Mouse (Mus musculus): Measurements from ENCODE around the gene Rhof. TPM values are rescaled to one million over a fixed set of nuclear protein-coding genes. Genes with fewer than 3 reads are reported as not detected.
A peak's percentile ranks its signal among the peaks of the same experiment; 100 is the strongest.

Gene Rhof
- polyA plus RNA-seq, 1 experiment from 2014 or later = 5.4 TPM

DNA sequence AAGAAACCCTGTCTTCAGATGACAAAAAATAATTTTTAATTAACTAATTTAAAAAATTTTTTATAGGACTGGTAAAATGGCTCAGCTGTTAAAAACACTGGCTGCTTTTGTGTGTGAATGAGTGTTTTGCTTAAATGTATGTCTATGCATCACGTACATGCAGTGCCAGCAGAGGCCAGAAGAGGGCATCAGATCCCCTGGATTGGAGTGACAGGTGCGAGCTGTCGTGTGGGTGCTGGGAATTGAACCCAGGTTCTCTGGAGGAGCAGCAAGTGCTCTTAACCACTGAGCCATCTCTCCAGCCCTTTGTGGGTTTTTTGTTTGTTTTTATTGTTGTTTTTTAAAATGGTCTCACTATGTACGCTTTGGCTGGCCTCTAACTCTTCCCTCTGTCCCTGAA is 10.3 kb downstream of the Rhof start:
- WGBS = 88% methylated on average over 4 of the region's 4 CpGs
- ATAC-seq (ENCODE audit: insufficient number of reproducible peaks, low FRiP score, low TSS enrichment, low read depth) = no peak
- Histone ChIP-seq H3K4me2 (replicated peaks) (no peak overlapping the region), H3K27ac (replicated peaks) (no peak overlapping the region), H3K27me3 (no peaks in the 10 kb centered on the region), H3K9ac (no peak overlapping the region), H3K36me3 (0 out of 2 replicates have a peak, but pooled peaks cover 10% of the 10 kb centered on the region), H3K9me3 (replicated peaks) (no peaks in the 10 kb centered on the region), H3K4me3 (replicated peaks) (no peak overlapping the region), H3K4me1 (no peaks in the 10 kb centered on the region)

GRCm38 (mm10) chr5:123120624-123121215 is 11.8 kb downstream of the Rhof start:
- Histone ChIP-seq H3K9me3 (replicated peaks) (no peaks in the 10 kb centered on the region), H3K36me3 (0 out of 2 replicates have a peak, but pooled peaks cover 2% of the 10 kb centered on the region), H3K27ac (replicated peaks) (no peak overlapping the region), H3K4me1 (no peaks in the 10 kb centered on the region), H3K4me3 (replicated peaks) (no peak overlapping the region), H3K9ac (no peak overlapping the region), H3K27me3 (no peaks in the 10 kb centered on the region), H3K4me2 (replicated peaks) (no peak overlapping the region)
- ATAC-seq (ENCODE audit: insufficient number of reproducible peaks, low FRiP score, low TSS enrichment, low read depth) = no peak
- 66% methylated on average over 7 of the region's 7 CpGs for WGBS

DNA sequence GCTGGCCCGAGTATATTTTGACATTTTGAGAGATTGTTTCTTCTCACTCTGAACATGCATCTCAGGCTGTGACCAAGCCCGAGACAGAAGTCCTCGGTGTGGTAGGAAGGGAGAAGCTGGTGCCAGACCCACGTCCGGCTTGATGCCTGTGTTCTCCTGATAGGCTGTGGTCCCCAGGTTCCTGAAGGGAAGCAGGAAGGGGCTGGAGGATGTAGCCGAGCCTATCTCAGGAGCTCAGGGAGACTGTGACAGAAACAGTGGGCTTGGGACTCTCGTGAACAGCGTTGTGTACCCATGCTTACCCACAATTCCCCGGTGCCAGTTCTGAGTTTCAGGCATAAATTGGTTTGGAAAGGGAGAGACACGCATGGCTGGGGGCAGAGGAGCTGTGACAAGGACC is 13.7 kb downstream of the Rhof start:
- no peak for ATAC-seq (ENCODE audit: insufficient number of reproducible peaks, low FRiP score, low TSS enrichment, low read depth)
- H3K27me3 ChIP-seq = no peaks in the 10 kb centered on the region
- no peaks in the 10 kb centered on the region for H3K4me1 ChIP-seq
- H3K27ac ChIP-seq (replicated peaks) = no peak overlapping the region
- no peak overlapping the region for H3K4me3 ChIP-seq (replicated peaks)
- H3K36me3 ChIP-seq = no peaks in the 10 kb centered on the region
- no peaks in the 10 kb centered on the region for H3K9me3 ChIP-seq (replicated peaks)
- H3K9ac ChIP-seq = no peak overlapping the region
- no peak overlapping the region for H3K4me2 ChIP-seq (replicated peaks)
- 82% methylated on average over 10 of the region's 10 CpGs for WGBS

DNA sequence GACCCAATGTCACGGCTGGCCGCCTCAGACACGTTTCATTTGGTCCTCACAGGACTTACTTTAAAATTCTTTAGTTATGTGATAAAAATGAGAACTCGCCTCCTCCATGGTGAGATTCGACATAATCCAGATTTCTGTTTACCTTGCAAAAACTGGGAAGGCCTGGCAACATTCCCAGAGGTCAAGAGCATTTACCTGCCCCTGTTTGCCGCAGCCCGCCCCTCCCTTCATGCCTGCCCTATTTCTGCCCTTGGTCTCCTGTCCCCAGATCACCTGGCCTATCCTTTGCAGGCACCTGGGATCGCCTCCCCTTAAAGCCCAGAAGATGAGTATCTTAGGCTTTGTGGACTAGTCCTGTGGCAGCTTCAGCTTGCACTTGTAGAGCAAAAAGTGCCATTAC is 14.7 kb downstream of the Rhof start:
- no peak overlapping the region for H3K27ac ChIP-seq (replicated peaks)
- 88% methylated on average over 8 of the region's 8 CpGs for WGBS
- no peak for ATAC-seq (ENCODE audit: insufficient number of reproducible peaks, low FRiP score, low TSS enrichment, low read depth)
- no peaks in the 10 kb centered on the region for H3K36me3 ChIP-seq
- H3K9me3 ChIP-seq (replicated peaks) = no peaks in the 10 kb centered on the region
- H3K27me3 ChIP-seq = no peaks in the 10 kb centered on the region
- H3K9ac ChIP-seq = no peak overlapping the region
- no peak overlapping the region for H3K4me3 ChIP-seq (replicated peaks)
- no peak overlapping the region for H3K4me2 ChIP-seq (replicated peaks)
- no peaks in the 10 kb centered on the region for H3K4me1 ChIP-seq

GRCm38 (mm10) chr5:123117257-123117656 is 15.2 kb downstream of the Rhof start:
- Histone ChIP-seq H3K36me3 (no peaks in the 10 kb centered on the region), H3K4me3 (replicated peaks) (no peak overlapping the region), H3K9ac (no peak overlapping the region), H3K27ac (replicated peaks) (no peak overlapping the region), H3K9me3 (replicated peaks) (no peaks in the 10 kb centered on the region), H3K4me1 (no peaks in the 10 kb centered on the region), H3K27me3 (no peaks in the 10 kb centered on the region), H3K4me2 (replicated peaks) (no peak overlapping the region)
- 14% methylated on average over 10 of the region's 10 CpGs for WGBS
- ATAC-seq (ENCODE audit: insufficient number of reproducible peaks, low FRiP score, low TSS enrichment, low read depth) = no peak; the same call in 1 of the 2 replicates

DNA sequence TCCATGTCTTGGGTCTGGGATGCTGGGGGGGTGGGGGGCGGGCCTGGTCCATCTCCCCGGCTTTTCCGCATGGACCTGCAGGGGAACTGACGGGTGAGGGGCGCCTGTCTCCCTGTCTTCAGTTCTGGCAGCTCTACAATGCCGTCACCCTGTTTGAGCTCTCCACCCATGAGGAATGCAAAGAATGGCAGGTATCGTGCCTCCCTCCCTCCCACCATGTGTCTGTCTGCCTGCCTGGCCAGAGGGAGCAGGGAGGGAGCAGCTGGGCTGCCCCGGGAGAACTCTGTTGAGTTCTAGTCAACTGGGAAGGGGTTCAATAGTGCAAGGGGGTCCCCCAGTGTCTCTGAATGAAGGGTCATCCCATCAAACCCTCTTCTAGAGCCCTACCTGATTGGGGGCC is 16.4 kb downstream of the Rhof start:
- ATAC-seq (ENCODE audit: insufficient number of reproducible peaks, low FRiP score, low TSS enrichment, low read depth) = peak; percentile 4; the same call in 1 of the 2 replicates
- Histone ChIP-seq H3K9ac (no peak overlapping the region), H3K4me3 (replicated peaks) (no peak overlapping the region), H3K36me3 (no peaks in the 10 kb centered on the region), H3K4me1 (no peaks in the 10 kb centered on the region), H3K4me2 (replicated peaks) (no peak overlapping the region), H3K9me3 (replicated peaks) (no peaks in the 10 kb centered on the region), H3K27ac (replicated peaks) (no peak overlapping the region), H3K27me3 (no peaks in the 10 kb centered on the region)
- WGBS = 58% methylated on average over 8 of the region's 8 CpGs

- Histone ChIP-seq H3K27me3 (no peaks in the 10 kb centered on the region), H3K4me3 (replicated peaks) (no peak overlapping the region), H3K4me1 (peaks cover 10% of the 10 kb centered on the region; the same call in 1 of the 2 replicates), H3K9me3 (replicated peaks) (no peaks in the 10 kb centered on the region), H3K4me2 (replicated peaks) (no peak overlapping the region), H3K27ac (replicated peaks) (no peak overlapping the region), H3K36me3 (no peaks in the 10 kb centered on the region), H3K9ac (no peak overlapping the region)
- WGBS = 30% methylated on average over 7 of the region's 7 CpGs
- no peak for ATAC-seq (ENCODE audit: insufficient number of reproducible peaks, low FRiP score, low TSS enrichment, low read depth)
Measured at GRCm38 (mm10) chr5:123114924-123115323, 17.6 kb downstream of the Rhof start.

GRCm38 (mm10) chr5:123114109-123114508 is 18.4 kb downstream of the Rhof start:
- WGBS = 73% methylated on average over 11 of the region's 11 CpGs
- H3K4me3 ChIP-seq (replicated peaks) = no peak overlapping the region
- H3K4me1 ChIP-seq = peaks cover 18% of the 10 kb centered on the region

DNA sequence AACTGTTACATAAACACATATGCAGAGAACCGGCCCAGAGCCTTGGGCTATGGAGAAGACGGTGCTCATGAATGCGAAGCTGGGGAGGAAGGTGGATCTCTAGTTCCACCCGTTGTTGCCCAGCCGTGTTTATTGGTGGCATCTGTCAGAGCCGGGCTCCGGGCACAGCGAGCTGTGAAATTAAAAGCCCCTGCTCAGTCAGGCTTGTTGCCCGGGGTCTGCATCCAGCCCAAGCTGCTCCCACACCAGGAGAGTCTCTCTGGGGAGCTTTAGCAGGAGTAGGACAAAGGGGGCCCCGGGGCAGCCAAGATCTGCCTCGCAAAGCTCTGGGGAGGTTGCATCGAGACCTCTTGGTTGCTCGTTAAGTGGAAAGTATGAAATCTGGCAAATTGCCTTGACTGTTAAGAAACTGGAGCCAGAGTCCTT is 22.2 kb downstream of the Rhof start:
- Histone ChIP-seq H3K27ac (replicated peaks) (no peak overlapping the region), H3K4me2 (replicated peaks) (no peak overlapping the region), H3K36me3 (no peaks in the 10 kb centered on the region), H3K4me1 (peaks cover 22% of the 10 kb centered on the region), H3K9ac (no peak overlapping the region), H3K27me3 (no peaks in the 10 kb centered on the region), H3K9me3 (replicated peaks) (no peaks in the 10 kb centered on the region), H3K4me3 (replicated peaks) (no peak overlapping the region)
- ATAC-seq (ENCODE audit: insufficient number of reproducible peaks, low FRiP score, low TSS enrichment, low read depth) = no peak
- WGBS = 41% methylated on average over 13 of the region's 13 CpGs

More at GRCm38 (mm10) chr5:123114109-123114508, 18.4 kb downstream of the Rhof start:
- H3K9ac ChIP-seq = no peak overlapping the region
- ATAC-seq (ENCODE audit: insufficient number of reproducible peaks, low FRiP score, low TSS enrichment, low read depth) = no peak
- no peaks in the 10 kb centered on the region for H3K36me3 ChIP-seq
- no peaks in the 10 kb centered on the region for H3K9me3 ChIP-seq (replicated peaks)
- H3K27ac ChIP-seq (replicated peaks) = no peak overlapping the region
- no peak overlapping the region for H3K4me2 ChIP-seq (replicated peaks)
- no peaks in the 10 kb centered on the region for H3K27me3 ChIP-seq

DNA sequence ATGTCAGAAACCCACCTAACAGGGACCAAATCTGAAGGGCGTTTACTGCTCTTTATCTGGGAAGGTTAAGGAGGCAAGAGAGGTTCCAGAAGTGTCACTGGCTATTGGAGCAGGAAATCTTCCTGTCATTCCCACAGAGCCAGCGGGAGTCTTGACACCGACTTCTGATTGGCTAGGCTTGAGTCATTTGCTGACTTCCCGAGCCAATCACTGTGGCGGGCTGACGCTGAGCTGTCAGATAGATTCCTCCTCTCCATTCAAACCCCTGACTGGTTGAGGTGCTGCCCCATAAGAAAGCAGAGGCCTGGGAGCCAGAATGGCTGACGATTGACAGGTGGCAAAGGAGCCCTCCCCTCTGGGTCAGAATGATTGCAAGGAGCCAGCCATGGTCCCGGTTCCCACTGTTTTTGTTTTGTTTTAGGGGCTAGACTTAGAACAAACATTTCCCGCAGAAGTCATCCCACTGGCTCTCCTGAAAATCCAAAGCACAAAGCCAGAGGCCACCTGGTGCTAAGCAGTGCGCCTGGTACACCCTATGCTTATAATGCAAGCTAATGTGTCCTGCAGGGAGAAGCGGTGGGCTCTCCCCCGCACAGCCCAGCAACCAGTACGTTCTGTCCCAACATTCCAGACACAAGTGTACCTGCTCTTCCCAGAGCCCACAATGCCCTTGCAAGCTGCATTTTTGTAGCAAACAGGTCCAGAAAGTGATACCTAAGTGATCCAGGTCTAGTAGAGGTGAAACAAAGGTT is 22.9 kb downstream of the Rhof start:
- Histone ChIP-seq H3K27ac (replicated peaks) (no peak overlapping the region), H3K4me3 (replicated peaks) (0 out of 2 replicates have a peak overlapping the region, but pooled peaks have one; percentile 1), H3K9ac (no peak overlapping the region), H3K4me1 (peaks cover 22% of the 10 kb centered on the region), H3K4me2 (replicated peaks) (peak overlapping the region; percentile 15), H3K27me3 (no peaks in the 10 kb centered on the region), H3K36me3 (no peaks in the 10 kb centered on the region), H3K9me3 (replicated peaks) (no peaks in the 10 kb centered on the region)
- WGBS = 36% methylated on average over 13 of the region's 13 CpGs
- no peak for ATAC-seq (ENCODE audit: insufficient number of reproducible peaks, low FRiP score, low TSS enrichment, low read depth)

DNA sequence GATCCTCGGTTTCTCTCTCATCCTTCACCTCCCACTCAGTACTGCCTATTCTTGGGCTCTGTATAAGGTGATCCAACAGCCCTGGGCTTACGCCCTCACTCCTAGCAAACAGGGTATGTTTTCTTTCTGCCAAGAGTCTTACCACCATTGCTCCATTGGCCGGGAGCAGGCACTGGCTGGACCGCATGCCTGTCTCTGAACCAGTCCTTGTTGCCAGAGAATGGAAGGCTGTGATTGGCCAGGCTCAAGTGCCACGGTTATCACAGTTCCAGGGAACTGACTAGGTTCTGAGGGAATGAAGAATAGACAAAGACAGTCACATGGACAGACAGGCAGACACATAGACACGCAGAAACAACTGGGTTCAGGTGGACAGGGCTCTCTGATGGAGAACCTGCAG is 27.7 kb downstream of the Rhof start:
- H3K4me1 ChIP-seq = peaks cover 10% of the 10 kb centered on the region
- no peaks in the 10 kb centered on the region for H3K27me3 ChIP-seq
- 79% methylated on average over 6 of the region's 6 CpGs for WGBS
- H3K9ac ChIP-seq = no peak overlapping the region
- H3K9me3 ChIP-seq (replicated peaks) = no peaks in the 10 kb centered on the region
- ATAC-seq (ENCODE audit: insufficient number of reproducible peaks, low FRiP score, low TSS enrichment, low read depth) = no peak
- no peak overlapping the region for H3K27ac ChIP-seq (replicated peaks)
- H3K4me3 ChIP-seq (replicated peaks) = no peak overlapping the region
- no peak overlapping the region for H3K4me2 ChIP-seq (replicated peaks)
- H3K36me3 ChIP-seq = peaks cover 2% of the 10 kb centered on the region; the same call in 1 of the 2 replicates
